Mouse (Mus musculus) neural tube, embryonic 13.5 days (tissue): ENCODE results near the gene Grcc10. TPM values are rescaled to one million over a fixed set of nuclear protein-coding genes. Genes with fewer than 3 reads are reported as not detected.

Experiments
- ATAC-seq: fragments of 200-750 bp; cut with Nextera tagmentation; 2 replicates; pipeline ENCODE4 v1.8.0; 2017; ENCODE audit warnings: low read depth, mild to moderate bottlenecking, moderate TSS enrichment, moderate library complexity
- H3K27ac ChIP-seq: fragments of 300-500 bp; sonication (generic); replicated peaks from 2 replicates; pipeline ENCODE4 v1.5.1; 2015; ENCODE audit warnings: moderate library complexity, mild to moderate bottlenecking, inconsistent platforms
- H3K27me3 ChIP-seq: fragments of 300-500 bp; sonication (generic); 2 replicates; pipeline ENCODE4 v1.6.1; 2015; ENCODE audit warnings: mild to moderate bottlenecking, inconsistent platforms
- H3K36me3 ChIP-seq: fragments of 300-500 bp; sonication (generic); 2 replicates; pipeline ENCODE4 v1.6.1; 2015; ENCODE audit warnings: mild to moderate bottlenecking, inconsistent platforms
- H3K4me1 ChIP-seq: fragments of 300-500 bp; sonication (generic); replicated peaks from 2 replicates; pipeline ENCODE4 v1.6.1; 2015; ENCODE audit warnings: inconsistent platforms
- H3K4me2 ChIP-seq: fragments of 300-500 bp; sonication (generic); 2 replicates; pipeline ENCODE4 v1.6.1; 2015; ENCODE audit warnings: inconsistent platforms, mild to moderate bottlenecking, moderate library complexity
- H3K4me3 ChIP-seq: fragments of 300-500 bp; sonication (generic); 2 replicates; pipeline ENCODE4 v1.5.1; 2015; ENCODE audit warnings: mild to moderate bottlenecking, inconsistent platforms
- H3K9ac ChIP-seq: fragments of 300-500 bp; sonication (generic); 2 replicates; pipeline ENCODE4 v1.6.1; 2015; ENCODE audit warnings: moderate library complexity, mild to moderate bottlenecking, inconsistent platforms
- H3K9me3 ChIP-seq: fragments of 300-500 bp; sonication (generic); 2 replicates; pipeline ENCODE4 v1.6.1; 2016; ENCODE audit warnings: inconsistent platforms
- WGBS: fragments of 180-500 bp; shearing (Covaris S2); methylation state at CpG from one replicate; pipeline ENCODE4 v1.1.7; 2015; 5-methylcytosine and 5-hydroxymethylcytosine counted together
- polyA plus RNA-seq: library from polyadenylated mRNA; unstranded; fragments of >200 nt; fragmentation: Nextera tagmentation; extraction: Ambion mirVana; gene quantifications from 2 replicates; pipeline ENCODE4 v1.2.1, GENCODE M21; 2015

Grcc10 gene
- polyA plus RNA-seq, 1 experiment from 2014 or later = 693 TPM

- Histone ChIP-seq H3K4me1 (no peaks in the 10 kb centered on the region), H3K27ac (no peak overlapping the region), H3K9me3 (no peaks in the 10 kb centered on the region), H3K9ac (no peak overlapping the region), H3K4me3 (no peak overlapping the region), H3K4me2 (no peak overlapping the region), H3K27me3 (no peaks in the 10 kb centered on the region), H3K36me3 (no peaks in the 10 kb centered on the region)
- WGBS = 83% methylated on average over 8 of the region's 8 CpGs
- ATAC-seq = no peak
These were observed 17.6 kb downstream of the Grcc10 start for GRCm38 (mm10) chr6:124723541-124723940.

GRCm38 (mm10) chr6:124722876-124723473, 18.2 kb downstream of the Grcc10 start:
- no peak for ATAC-seq
- no peak overlapping the region for H3K9ac ChIP-seq
- 89% methylated on average over 6 of the region's 6 CpGs for WGBS

GRCm38 (mm10) chr6:124720904-124721303, 20.3 kb downstream of the Grcc10 start:
- Histone ChIP-seq H3K9me3 (no peaks in the 10 kb centered on the region), H3K27me3 (no peaks in the 10 kb centered on the region), H3K4me1 (no peaks in the 10 kb centered on the region), H3K9ac (0 out of 2 replicates have a peak overlapping the region, but pooled peaks have one; percentile 17), H3K27ac (no peak overlapping the region), H3K36me3 (peaks cover 20% of the 10 kb centered on the region), H3K4me3 (no peak overlapping the region), H3K4me2 (no peak overlapping the region)
- WGBS = 59% methylated on average over 11 of the region's 11 CpGs
- no peak for ATAC-seq

More at GRCm38 (mm10) chr6:124722876-124723473, 18.2 kb downstream of the Grcc10 start:
- H3K27ac ChIP-seq = no peak overlapping the region
- H3K27me3 ChIP-seq = no peaks in the 10 kb centered on the region
- H3K4me2 ChIP-seq = no peak overlapping the region
- H3K9me3 ChIP-seq = no peaks in the 10 kb centered on the region
- H3K36me3 ChIP-seq = no peaks in the 10 kb centered on the region
- no peak overlapping the region for H3K4me3 ChIP-seq
- no peaks in the 10 kb centered on the region for H3K4me1 ChIP-seq

DNA sequence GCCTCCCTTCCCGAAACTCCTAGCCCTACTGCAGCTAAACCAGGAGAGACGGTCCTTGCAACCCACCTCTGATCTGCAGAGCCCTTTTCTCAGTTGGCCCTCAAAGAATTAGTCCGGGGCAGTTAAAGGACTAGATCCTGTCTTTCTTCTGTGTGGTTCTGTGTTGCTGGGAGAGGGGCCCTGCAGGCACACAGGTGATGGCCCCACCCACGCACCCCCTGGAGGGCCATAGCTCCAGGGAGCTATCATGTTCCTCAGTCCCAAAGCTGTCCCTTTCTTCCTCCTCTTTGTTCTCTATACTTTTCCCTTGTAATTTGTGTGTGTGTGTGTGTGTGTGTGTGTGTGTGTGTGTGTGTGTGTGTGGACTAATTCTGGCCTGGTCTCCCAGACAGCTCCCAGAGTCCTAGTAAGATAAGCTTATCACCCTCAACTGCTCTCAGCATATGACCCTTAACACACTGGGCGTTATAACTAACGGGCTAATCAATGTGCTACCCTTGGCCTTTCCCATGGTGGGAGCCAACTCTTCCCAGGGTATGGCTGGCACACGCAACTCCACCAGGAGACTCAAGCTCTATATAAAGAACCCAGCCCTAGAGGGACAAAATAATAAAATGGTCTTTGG, 21.7 kb downstream of the Grcc10 start:
- no peak for ATAC-seq

DNA sequence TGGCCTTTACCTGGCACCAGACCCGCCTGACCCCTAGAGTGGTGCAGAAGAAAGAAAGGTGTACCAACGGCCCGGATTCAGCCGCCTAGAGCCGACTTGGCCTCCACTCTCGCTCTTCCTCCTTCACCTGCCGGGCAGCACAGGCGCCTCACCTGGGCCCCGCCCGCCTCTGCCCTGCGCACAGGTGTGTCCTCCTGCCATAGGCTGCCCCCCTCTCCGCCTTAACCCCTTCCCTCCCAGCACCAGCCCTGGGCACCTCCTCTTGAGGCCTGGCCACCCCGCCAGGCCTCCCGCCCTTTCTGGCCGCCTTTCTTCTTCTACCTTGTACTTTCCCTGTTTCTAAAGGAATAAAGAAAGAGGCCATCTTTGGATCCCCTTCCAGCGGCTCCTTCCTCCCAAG, 22.5 kb downstream of the Grcc10 start:
- WGBS = 60% methylated on average over 13 of the region's 16 CpGs
- ATAC-seq = no peak
- H3K4me1 ChIP-seq = peaks cover 4% of the 10 kb centered on the region
- H3K36me3 ChIP-seq = peaks cover 40% of the 10 kb centered on the region
- H3K27ac ChIP-seq = no peak overlapping the region
- H3K27me3 ChIP-seq = no peaks in the 10 kb centered on the region
- H3K4me2 ChIP-seq = no peak overlapping the region
- no peak overlapping the region for H3K4me3 ChIP-seq
- no peak overlapping the region for H3K9ac ChIP-seq
- H3K9me3 ChIP-seq = no peaks in the 10 kb centered on the region

More for the DNA sequence above, 21.7 kb downstream of the Grcc10 start:
- 82% methylated on average over 7 of the region's 7 CpGs for WGBS
- Histone ChIP-seq H3K4me3 (no peak overlapping the region), H3K27ac (no peak overlapping the region), H3K27me3 (no peaks in the 10 kb centered on the region), H3K9ac (no peak overlapping the region), H3K4me2 (no peak overlapping the region), H3K4me1 (no peaks in the 10 kb centered on the region), H3K9me3 (no peaks in the 10 kb centered on the region), H3K36me3 (peaks cover 35% of the 10 kb centered on the region)

DNA sequence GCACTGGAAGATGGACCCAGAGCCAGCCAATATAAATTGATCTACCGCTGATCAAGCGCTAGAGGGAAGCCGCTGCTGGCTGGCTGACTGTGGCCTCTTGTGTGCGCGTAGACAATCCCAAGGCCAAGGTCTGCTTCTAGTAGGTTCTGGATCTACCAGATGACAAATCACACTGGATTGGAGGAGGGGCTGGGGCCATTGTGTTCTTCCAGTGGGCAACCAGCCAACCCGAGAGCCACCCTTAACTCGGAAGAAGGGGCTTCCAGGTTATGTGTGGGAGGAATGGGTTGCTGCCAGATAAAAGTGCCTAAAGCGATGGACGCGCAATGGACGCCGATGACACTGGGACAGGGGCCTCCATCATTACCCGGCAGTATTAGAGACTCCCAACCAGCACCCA, 23.2 kb downstream of the Grcc10 start:
- 85% methylated on average over 13 of the region's 13 CpGs for WGBS
- H3K36me3 ChIP-seq = peaks cover 41% of the 10 kb centered on the region
- no peak overlapping the region for H3K4me3 ChIP-seq
- no peak overlapping the region for H3K4me2 ChIP-seq
- no peak overlapping the region for H3K9ac ChIP-seq
- H3K4me1 ChIP-seq = peaks cover 11% of the 10 kb centered on the region
- no peak overlapping the region for H3K27ac ChIP-seq
- H3K9me3 ChIP-seq = no peaks in the 10 kb centered on the region
- no peak for ATAC-seq
- H3K27me3 ChIP-seq = no peaks in the 10 kb centered on the region

GRCm38 (mm10) chr6:124716864-124717490, 24.2 kb downstream of the Grcc10 start:
- Histone ChIP-seq H3K27me3 (no peaks in the 10 kb centered on the region), H3K9ac (no peak overlapping the region), H3K4me3 (no peak overlapping the region), H3K27ac (no peak overlapping the region), H3K9me3 (no peaks in the 10 kb centered on the region), H3K36me3 (peaks cover 41% of the 10 kb centered on the region), H3K4me2 (no peak overlapping the region), H3K4me1 (peaks cover 16% of the 10 kb centered on the region)
- 72% methylated on average over 20 of the region's 20 CpGs for WGBS
- no peak for ATAC-seq

DNA sequence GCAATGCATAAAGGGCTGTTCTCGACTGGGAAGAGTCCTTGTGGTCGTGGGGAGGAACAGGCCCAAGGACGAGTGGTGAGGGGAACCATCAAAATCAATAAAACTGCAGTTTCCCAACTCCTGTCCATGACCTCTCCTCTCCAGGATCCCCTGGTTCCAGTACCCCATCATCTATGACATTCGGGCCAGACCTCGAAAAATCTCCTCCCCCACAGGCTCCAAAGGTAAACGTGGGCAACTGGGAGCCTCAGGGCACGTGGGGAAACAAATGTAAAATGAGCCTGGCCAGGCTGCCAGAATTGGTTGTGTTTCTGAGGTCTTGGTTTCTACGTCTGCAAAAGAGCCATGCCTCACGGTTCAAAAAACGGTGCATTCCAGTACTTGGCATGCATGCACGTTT, 28.3 kb downstream of the Grcc10 start:
- peak overlapping the region; percentile 99 for H3K4me3 ChIP-seq
- peaks cover 48% of the 10 kb centered on the region for H3K36me3 ChIP-seq
- H3K4me2 ChIP-seq = peak overlapping the region; percentile 94
- H3K27me3 ChIP-seq = no peaks in the 10 kb centered on the region
- H3K27ac ChIP-seq = peak overlapping the region; percentile 84; the same call in 1 of the 2 replicates
- peak overlapping the region; percentile 95 for H3K9ac ChIP-seq
- H3K4me1 ChIP-seq = peaks cover 39% of the 10 kb centered on the region
- 21% methylated on average over 11 of the region's 11 CpGs for WGBS
- no peaks in the 10 kb centered on the region for H3K9me3 ChIP-seq
- ATAC-seq = no peak

- H3K9me3 ChIP-seq = no peaks in the 10 kb centered on the region
- H3K27me3 ChIP-seq = no peaks in the 10 kb centered on the region
- under 1% methylated on average over 76 of the region's 76 CpGs for WGBS
- peak within 1 kb of the TSS; percentile 95 for H3K9ac ChIP-seq
- ATAC-seq = peak; percentile 97
- peak within 1 kb of the TSS; percentile 94 for H3K4me2 ChIP-seq
- H3K4me1 ChIP-seq = peaks cover 39% of the 10 kb centered on the region
- H3K4me3 ChIP-seq = peak within 1 kb of the TSS; percentile 99
- H3K36me3 ChIP-seq = peaks cover 46% of the 10 kb centered on the region
- peak within 1 kb of the TSS; percentile 84 for H3K27ac ChIP-seq
These were observed 29.1 kb downstream of the Grcc10 start, which contains the start of the genes Emg1 and Phb2 for GRCm38 (mm10) chr6:124711824-124712782. Gene Emg1, minus strand, starts transcription at chr6:124712178. Gene Phb2, plus strand, starts transcription at chr6:124712336.

DNA sequence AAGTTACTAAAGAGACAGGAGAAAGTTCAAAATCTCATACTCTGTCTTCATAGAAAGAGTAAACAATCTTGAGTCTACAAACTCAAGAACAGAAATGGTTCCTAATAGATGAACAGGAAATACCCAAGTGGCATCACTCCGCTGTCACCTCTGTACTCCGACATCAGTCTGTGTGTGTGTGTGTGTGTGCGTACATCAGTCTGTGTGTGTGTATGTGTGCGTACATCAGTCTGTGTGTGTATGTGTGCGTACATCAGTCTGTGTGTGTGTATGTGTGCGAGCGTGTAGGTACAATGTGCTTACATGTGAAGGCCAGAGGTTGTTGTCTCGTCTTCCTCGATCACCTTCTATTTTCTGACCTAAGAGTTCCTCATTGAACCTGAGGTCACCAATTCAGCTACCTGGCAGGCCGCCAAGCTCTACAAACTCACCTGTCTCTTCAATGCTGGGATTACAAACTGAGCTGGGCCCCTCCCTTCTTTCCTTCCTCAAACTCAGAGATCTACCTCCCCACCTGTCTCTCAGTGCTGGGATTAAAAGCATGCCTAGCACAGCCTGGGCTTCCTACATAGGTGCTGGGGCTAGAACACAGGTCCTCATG, 32.8 kb downstream of the Grcc10 start:
- WGBS = 93% methylated on average over 10 of the region's 10 CpGs
- H3K4me1 ChIP-seq = peaks cover 32% of the 10 kb centered on the region
- no peak for ATAC-seq

DNA sequence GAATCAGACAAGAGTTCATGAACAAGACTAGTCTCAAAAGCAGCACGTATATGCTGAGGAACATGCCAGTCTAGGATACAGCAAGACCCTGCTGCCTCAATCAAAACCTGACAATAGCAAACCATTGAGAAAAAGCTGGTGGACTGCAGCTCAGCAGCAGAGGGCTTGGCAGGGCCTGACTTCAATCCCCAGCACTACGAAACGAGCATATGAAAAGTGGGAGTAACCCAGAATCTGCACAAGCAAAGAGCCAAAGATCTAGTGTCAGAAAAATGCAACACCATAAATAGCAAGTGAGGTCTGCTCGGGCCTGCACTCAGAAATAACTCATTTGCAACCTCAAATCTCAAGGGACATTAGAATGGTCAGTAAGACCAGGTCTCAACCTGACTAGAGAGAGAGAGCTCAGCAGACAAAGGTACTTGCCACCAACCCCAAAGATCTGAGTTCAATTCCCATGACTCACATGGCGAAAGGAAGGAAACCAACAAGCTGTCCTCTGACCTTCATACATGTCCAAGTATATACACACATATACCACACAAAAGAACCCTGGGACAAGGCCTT, 35.0 kb downstream of the Grcc10 start:
- Histone ChIP-seq H3K4me1 (peaks cover 20% of the 10 kb centered on the region), H3K9ac (no peak overlapping the region), H3K9me3 (no peaks in the 10 kb centered on the region), H3K4me3 (no peak overlapping the region), H3K36me3 (peaks cover 72% of the 10 kb centered on the region), H3K27ac (no peak overlapping the region), H3K27me3 (no peaks in the 10 kb centered on the region), H3K4me2 (no peak overlapping the region)
- ATAC-seq = no peak
- 90% methylated on average over 5 of the region's 5 CpGs for WGBS

More for the DNA sequence above, 32.8 kb downstream of the Grcc10 start:
- no peaks in the 10 kb centered on the region for H3K27me3 ChIP-seq
- H3K4me3 ChIP-seq = no peak overlapping the region
- no peak overlapping the region for H3K27ac ChIP-seq
- no peak overlapping the region for H3K4me2 ChIP-seq
- no peak overlapping the region for H3K9ac ChIP-seq
- H3K36me3 ChIP-seq = peaks cover 50% of the 10 kb centered on the region
- no peaks in the 10 kb centered on the region for H3K9me3 ChIP-seq
